Mouse (Mus musculus) embryonic facial prominence, embryonic 10.5 days (tissue): ENCODE measurements at regions not wholly inside any gene's neighbourhood (a gene's known extent, or its start where the extent isn't known, plus 50 kb on each side); places are given as distances from the start of the nearest gene placed in this dataset.

Experiments
- DNase-seq: peaks from one replicate; pipeline ENCODE4 v3.0.0-alpha.2; 2017; ENCODE audit warnings: low spot score
- H3K27ac ChIP-seq: fragments of 300-500 bp; sonication (generic); replicated peaks from 2 replicates; pipeline ENCODE4 v1.5.1; 2016; ENCODE audit warnings: mild to moderate bottlenecking
- H3K27me3 ChIP-seq: fragments of 300-500 bp; sonication (generic); replicated peaks from 2 replicates; pipeline ENCODE4 v1.6.1; 2016; ENCODE audit warnings: low read depth, mild to moderate bottlenecking; ENCODE audit not compliant: poor library complexity, severe bottlenecking
- H3K36me3 ChIP-seq: fragments of 300-500 bp; sonication (generic); replicated peaks from 2 replicates; pipeline ENCODE4 v1.6.1; 2016; ENCODE audit warnings: mild to moderate bottlenecking, moderate library complexity
- H3K4me1 ChIP-seq: fragments of 300-500 bp; sonication (generic); 2 replicates; pipeline ENCODE4 v1.6.1; 2016
- H3K4me3 ChIP-seq: fragments of 300-500 bp; sonication (generic); 2 replicates; pipeline ENCODE4 v1.5.1; 2016; ENCODE audit warnings: mild to moderate bottlenecking, moderate library complexity
- H3K9me3 ChIP-seq: fragments of 300-500 bp; sonication (generic); 2 replicates; pipeline ENCODE4 v1.6.1; 2016; ENCODE audit warnings: mild to moderate bottlenecking
- WGBS: fragments of 180-500 bp; shearing (Covaris S2); methylation state at CpG from one replicate; pipeline ENCODE4 v1.1.7; 2016; 5-methylcytosine and 5-hydroxymethylcytosine counted together

DNA sequence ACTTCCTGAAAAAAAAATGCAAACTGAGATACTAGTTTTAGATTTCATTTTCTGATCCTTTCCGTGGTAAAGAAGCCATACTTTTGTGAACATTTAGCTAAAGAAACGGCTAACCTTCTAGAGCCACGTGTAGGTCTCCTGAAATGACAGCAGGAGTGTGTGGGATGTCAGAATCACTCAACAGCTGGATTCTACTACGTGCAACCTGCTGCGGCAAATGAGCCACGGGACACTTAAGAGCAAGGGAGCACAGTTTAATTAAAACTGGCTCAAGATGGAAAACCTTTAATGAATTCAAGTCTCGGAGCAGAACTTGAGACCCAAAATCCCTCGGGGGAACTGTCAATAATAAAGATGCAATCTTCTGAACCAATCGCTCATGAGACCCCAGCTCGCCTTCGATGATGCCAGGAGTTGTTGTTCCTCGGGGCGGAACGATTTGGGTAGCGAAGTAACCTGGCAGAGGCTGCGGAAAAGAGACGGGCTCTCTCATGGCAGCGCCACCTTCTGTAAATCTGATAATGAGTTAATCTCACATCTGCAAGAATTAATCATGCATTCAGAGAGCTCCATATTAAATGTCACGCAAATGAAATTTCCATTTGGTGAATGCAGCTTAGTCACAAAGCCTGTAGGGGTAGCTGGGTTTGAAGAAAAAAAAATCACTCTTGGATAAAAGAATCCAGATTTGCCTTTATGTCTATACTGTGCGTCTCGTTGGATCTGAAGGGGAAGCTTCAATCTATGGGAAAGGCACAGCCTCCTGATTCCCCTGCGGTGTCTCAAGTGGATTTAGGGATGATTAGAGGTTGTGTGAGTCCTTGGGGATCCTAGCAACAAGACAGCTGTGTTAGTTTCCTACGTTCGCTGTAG, 90.9 kb upstream of the Krr1 start:
- WGBS, result 74% methylated on average over 24 of the region's 24 CpGs
- Histone ChIP-seq H3K4me1 (peaks cover 11% of the 10 kb centered on the region; the same call in 1 of the 2 replicates), H3K36me3 (no peaks in the 10 kb centered on the region), H3K4me3 (no peak overlapping the region), H3K27ac (no peak overlapping the region), H3K9me3 (no peaks in the 10 kb centered on the region), H3K27me3 (no peaks in the 10 kb centered on the region)
- DNase-seq, result no peak

GRCm38 (mm10) chr10:111882521-111882920, 89.9 kb upstream of the Krr1 start:
- no peak overlapping the region for H3K4me3 ChIP-seq
- H3K36me3 ChIP-seq, result no peaks in the 10 kb centered on the region
- DNase-seq, result no peak
- no peaks in the 10 kb centered on the region for H3K27me3 ChIP-seq
- whole genome bisulfite sequencing, result 91% methylated on average over 6 of the region's 6 CpGs
- peaks cover 11% of the 10 kb centered on the region; the same call in 1 of the 2 replicates for H3K4me1 ChIP-seq
- no peak overlapping the region for H3K27ac ChIP-seq
- H3K9me3 ChIP-seq, result no peaks in the 10 kb centered on the region

DNA sequence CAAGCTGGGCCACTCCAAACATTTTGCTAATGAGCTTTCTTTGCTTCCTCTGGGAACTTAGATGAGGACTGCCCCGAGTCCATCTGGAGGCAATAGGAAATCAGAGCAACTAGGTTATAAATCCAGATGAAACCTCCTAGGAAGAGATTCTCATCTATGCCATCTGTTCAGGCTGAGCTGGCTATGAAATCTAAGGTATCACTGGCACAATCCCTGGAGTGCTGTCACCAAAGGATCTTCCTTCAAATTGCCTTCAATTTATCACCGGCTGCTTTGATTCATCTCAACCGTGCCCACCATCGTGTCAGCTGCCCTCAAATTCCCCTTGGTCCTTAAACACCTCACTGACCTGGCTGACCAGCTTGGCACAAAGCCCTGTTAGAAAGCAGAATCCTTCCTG, 87.8 kb upstream of the Krr1 start:
- H3K27ac ChIP-seq, result no peak overlapping the region

GRCm38 (mm10) chr10:111889111-111889510, 83.4 kb upstream of the Krr1 start:
- Histone ChIP-seq H3K27ac (no peak overlapping the region), H3K9me3 (no peaks in the 10 kb centered on the region), H3K4me3 (no peak overlapping the region), H3K27me3 (no peaks in the 10 kb centered on the region), H3K4me1 (peaks cover 10% of the 10 kb centered on the region), H3K36me3 (no peaks in the 10 kb centered on the region)
- no peak for DNase-seq
- WGBS, result 93% methylated on average over 5 of the region's 5 CpGs

More for the DNA sequence above, 87.8 kb upstream of the Krr1 start:
- no peak for DNase-seq
- Histone ChIP-seq H3K9me3 (no peaks in the 10 kb centered on the region), H3K36me3 (no peaks in the 10 kb centered on the region), H3K4me3 (no peak overlapping the region), H3K27me3 (no peaks in the 10 kb centered on the region), H3K4me1 (peaks cover 12% of the 10 kb centered on the region; the same call in 1 of the 2 replicates)
- WGBS, result 78% methylated on average over 4 of the region's 4 CpGs

DNA sequence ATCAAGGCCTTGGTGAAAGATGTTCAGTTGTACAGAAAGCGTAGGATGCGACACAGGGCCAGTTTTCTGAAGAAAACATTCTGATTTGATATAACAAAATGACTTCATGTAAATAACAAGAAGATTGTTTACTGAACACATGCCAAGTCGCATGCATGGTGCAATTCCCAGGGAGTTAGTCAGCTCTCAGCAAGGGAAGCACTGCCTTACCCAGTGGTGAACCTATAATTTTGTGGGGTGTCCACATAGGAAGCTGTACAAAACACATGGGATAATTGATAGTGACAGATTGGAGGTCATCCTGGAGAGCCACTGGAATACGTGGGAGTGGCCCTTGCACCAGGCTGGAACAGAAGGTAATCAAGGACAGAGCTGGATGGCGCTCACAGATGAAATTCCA, 79.0 kb upstream of the Krr1 start:
- Histone ChIP-seq H3K27ac (peak overlapping the region; percentile 24; the same call in 1 of the 2 replicates), H3K4me1 (peaks cover 13% of the 10 kb centered on the region), H3K4me3 (no peak overlapping the region), H3K27me3 (no peaks in the 10 kb centered on the region), H3K36me3 (no peaks in the 10 kb centered on the region), H3K9me3 (no peaks in the 10 kb centered on the region)
- WGBS, result 85% methylated on average over 5 of the region's 5 CpGs
- DNase-seq, result no peak

DNA sequence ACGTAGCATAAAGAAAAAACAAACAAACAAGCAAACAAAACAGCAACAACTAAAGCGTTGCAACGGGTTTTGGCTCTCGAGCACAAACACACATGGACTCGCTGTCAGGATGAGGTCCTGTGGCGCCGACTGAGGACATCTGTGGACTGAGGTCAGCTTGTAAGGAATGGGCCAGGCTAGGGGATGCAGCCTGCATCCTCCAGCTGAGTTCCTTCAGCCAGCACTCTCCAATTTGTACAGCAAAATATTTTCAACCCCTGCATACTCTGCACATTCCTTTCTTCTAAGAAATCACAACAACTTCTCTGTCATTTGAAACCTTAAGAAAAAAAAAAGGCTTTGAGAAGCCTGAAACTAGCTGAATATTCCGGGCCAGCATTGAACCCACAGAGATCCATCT, 78.5 kb upstream of the Krr1 start:
- Histone ChIP-seq H3K27me3 (no peaks in the 10 kb centered on the region), H3K36me3 (no peaks in the 10 kb centered on the region), H3K4me1 (peaks cover 13% of the 10 kb centered on the region), H3K9me3 (no peaks in the 10 kb centered on the region), H3K27ac (peak overlapping the region; percentile 24; the same call in 1 of the 2 replicates), H3K4me3 (no peak overlapping the region)
- no peak for DNase-seq
- 77% methylated on average over 8 of the region's 8 CpGs for WGBS

DNA sequence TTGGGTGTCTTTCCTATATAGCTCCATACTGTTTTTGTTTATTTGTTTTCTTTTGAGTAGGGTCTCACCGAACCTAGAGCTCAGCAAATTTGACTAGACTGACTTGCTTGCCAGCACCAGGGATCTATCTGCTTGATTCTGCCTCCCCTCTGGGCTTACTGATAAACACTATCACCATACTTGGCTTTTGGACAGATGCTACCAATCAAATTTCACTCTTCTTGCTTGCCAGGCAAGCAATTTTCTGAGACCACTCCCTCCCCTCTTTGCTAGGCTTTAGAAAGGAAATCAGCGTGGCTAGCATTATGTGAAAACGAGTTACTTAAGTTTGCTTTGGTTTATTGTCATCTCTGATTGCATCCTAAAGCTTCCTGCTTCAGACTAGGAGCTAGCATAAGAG, 75.1 kb upstream of the Krr1 start:
- WGBS, result 71% methylated on average over 3 of the region's 3 CpGs
- Histone ChIP-seq H3K36me3 (no peaks in the 10 kb centered on the region), H3K9me3 (no peaks in the 10 kb centered on the region)

GRCm38 (mm10) chr10:111900723-111901716, 71.4 kb upstream of the Krr1 start:
- no peak overlapping the region for H3K27ac ChIP-seq
- H3K9me3 ChIP-seq, result no peaks in the 10 kb centered on the region
- 78% methylated on average over 17 of the region's 17 CpGs for WGBS
- H3K4me1 ChIP-seq, result 0 out of 2 replicates have a peak, but pooled peaks cover 8% of the 10 kb centered on the region
- H3K27me3 ChIP-seq, result no peaks in the 10 kb centered on the region
- H3K4me3 ChIP-seq, result no peak overlapping the region
- DNase-seq, result no peak
- no peaks in the 10 kb centered on the region for H3K36me3 ChIP-seq

More for the DNA sequence above, 75.1 kb upstream of the Krr1 start:
- Histone ChIP-seq H3K4me1 (peaks cover 21% of the 10 kb centered on the region), H3K27ac (no peak overlapping the region), H3K27me3 (no peaks in the 10 kb centered on the region), H3K4me3 (no peak overlapping the region)
- no peak for DNase-seq

- no peaks in the 10 kb centered on the region for H3K27me3 ChIP-seq
- no peak for DNase-seq
- H3K9me3 ChIP-seq, result no peaks in the 10 kb centered on the region
- H3K4me1 ChIP-seq, result 0 out of 2 replicates have a peak, but pooled peaks cover 8% of the 10 kb centered on the region
- no peaks in the 10 kb centered on the region for H3K36me3 ChIP-seq
- no peak overlapping the region for H3K27ac ChIP-seq
- 94% methylated on average over 8 of the region's 8 CpGs for WGBS
- no peak overlapping the region for H3K4me3 ChIP-seq
Observed at GRCm38 (mm10) chr10:111903956-111904355, 68.5 kb upstream of the Krr1 start.

DNA sequence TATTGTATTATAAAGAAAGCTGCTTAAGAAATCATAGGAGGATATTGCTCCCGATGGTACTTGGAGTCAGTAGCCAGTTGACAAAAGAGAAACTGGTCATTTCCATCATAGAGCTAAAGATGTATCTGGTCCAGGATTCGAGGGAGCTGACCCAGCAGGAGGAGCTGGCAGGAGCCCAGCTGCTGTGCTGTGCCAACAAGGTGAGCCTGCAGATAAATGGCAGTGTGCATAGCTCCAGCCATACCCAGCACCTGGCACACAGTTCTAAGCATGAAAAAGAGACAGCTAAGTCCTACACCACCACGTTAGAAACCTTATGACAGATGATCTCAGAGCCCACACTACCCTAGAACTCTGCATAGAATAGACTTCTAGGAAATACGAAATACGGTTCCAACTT, 64.6 kb upstream of the Krr1 start:
- DNase-seq, result no peak
- Histone ChIP-seq H3K4me1 (no peaks in the 10 kb centered on the region), H3K9me3 (no peaks in the 10 kb centered on the region), H3K27ac (no peak overlapping the region), H3K27me3 (no peaks in the 10 kb centered on the region), H3K36me3 (no peaks in the 10 kb centered on the region), H3K4me3 (no peak overlapping the region)
- WGBS, result 85% methylated on average over 5 of the region's 5 CpGs

- H3K27ac ChIP-seq, result no peak overlapping the region
- 88% methylated on average over 6 of the region's 6 CpGs for WGBS
Observed at GRCm38 (mm10) chr10:111912561-111912960, 59.9 kb upstream of the Krr1 start.

GRCm38 (mm10) chr10:111913066-111913785, 59.2 kb upstream of the Krr1 start:
- no peak overlapping the region for H3K4me3 ChIP-seq
- no peak overlapping the region for H3K27ac ChIP-seq
- H3K27me3 ChIP-seq, result no peaks in the 10 kb centered on the region
- DNase-seq, result no peak
- H3K4me1 ChIP-seq, result peaks cover 5% of the 10 kb centered on the region; the same call in 1 of the 2 replicates
- 86% methylated on average over 20 of the region's 20 CpGs for WGBS
- no peaks in the 10 kb centered on the region for H3K9me3 ChIP-seq
- no peaks in the 10 kb centered on the region for H3K36me3 ChIP-seq

More at GRCm38 (mm10) chr10:111912561-111912960, 59.9 kb upstream of the Krr1 start:
- H3K4me1 ChIP-seq, result no peaks in the 10 kb centered on the region
- H3K27me3 ChIP-seq, result no peaks in the 10 kb centered on the region
- no peak for DNase-seq
- no peak overlapping the region for H3K4me3 ChIP-seq
- H3K9me3 ChIP-seq, result no peaks in the 10 kb centered on the region
- no peaks in the 10 kb centered on the region for H3K36me3 ChIP-seq
